Mouse (Mus musculus) forebrain, postnatal 0 days (tissue): ENCODE measurements around the gene Stk38l. TPM values are rescaled to one million over a fixed set of nuclear protein-coding genes. Genes with fewer than 3 reads are reported as not detected.

Experiments
- ATAC-seq: fragments of 200-750 bp; cut with Nextera tagmentation; 2 replicates; pipeline ENCODE4 v1.8.0; 2017; ENCODE audit warnings: mild to moderate bottlenecking, moderate library complexity
- DNase-seq: peaks from one replicate; pipeline ENCODE4 v3.0.0-alpha.2; 2015
- H3K27ac ChIP-seq: fragments of 300-500 bp; sonication (generic); 2 replicates; pipeline ENCODE4 v1.5.1; 2014; ENCODE audit warnings: low read depth, mild to moderate bottlenecking, antibody characterized with exemption, low read length, moderate library complexity, mixed read lengths
- H3K27me3 ChIP-seq: fragments of 300-500 bp; sonication (generic); 2 replicates; pipeline ENCODE4 v1.6.1; 2014; ENCODE audit warnings: mild to moderate bottlenecking, low read length, mixed read lengths; ENCODE audit not compliant: insufficient read depth
- H3K36me3 ChIP-seq: fragments of 300-500 bp; sonication (generic); 2 replicates; pipeline ENCODE4 v1.6.1; 2014; ENCODE audit warnings: mild to moderate bottlenecking, moderate library complexity; ENCODE audit not compliant: insufficient read depth
- H3K4me1 ChIP-seq: fragments of 300-500 bp; sonication (generic); 2 replicates; pipeline ENCODE4 v1.6.1; 2014; ENCODE audit warnings: antibody characterized with exemption; ENCODE audit not compliant: insufficient read depth
- H3K4me2 ChIP-seq: fragments of 300-500 bp; sonication (generic); 2 replicates; pipeline ENCODE4 v1.6.1; 2014; ENCODE audit warnings: low read depth, mild to moderate bottlenecking, moderate library complexity
- H3K4me3 ChIP-seq: fragments of 300-500 bp; sonication (generic); 2 replicates; pipeline ENCODE4 v1.5.1; 2014; ENCODE audit warnings: low read depth, low read length, mixed read lengths
- H3K9ac ChIP-seq: fragments of 300-500 bp; sonication (generic); 2 replicates; pipeline ENCODE4 v1.6.1; 2014; ENCODE audit warnings: mild to moderate bottlenecking
- H3K9me3 ChIP-seq: fragments of 300-500 bp; sonication (generic); 2 replicates; pipeline ENCODE4 v1.6.1; 2016; ENCODE audit warnings: low read length
- CTCF ChIP-seq: sonication (generic); IDR thresholded peaks from 2 replicates; pipeline ENCODE4 v1.5.1; 2016; ENCODE audit warnings: antibody characterized with exemption, control low read depth, low read depth
- WGBS: fragments of 180-500 bp; shearing (Covaris S2); extraction: QIAGEN DNeasy Blood & Tissue Kit; methylation state at CpG from one replicate; pipeline ENCODE4 v1.1.7; 2014; 5-methylcytosine and 5-hydroxymethylcytosine counted together
- polyA plus RNA-seq: library from polyadenylated mRNA; unstranded; fragments of >200 nt; fragmentation: Nextera tagmentation; extraction: Ambion mirVana; gene quantifications from 2 replicates; pipeline ENCODE4 v1.2.1, GENCODE M21; 2015
- total RNA-seq: library from RNA; depleted of rRNA; stranded (reverse); fragments of >200 nt; gene quantifications from 2 replicates; pipeline ENCODE4 v1.2.3, GENCODE M21; 2014

The Stk38l gene
- total and polyA plus RNA-seq, 2 experiments from 2014 or later, result 7.6 to 11.0 TPM

DNA sequence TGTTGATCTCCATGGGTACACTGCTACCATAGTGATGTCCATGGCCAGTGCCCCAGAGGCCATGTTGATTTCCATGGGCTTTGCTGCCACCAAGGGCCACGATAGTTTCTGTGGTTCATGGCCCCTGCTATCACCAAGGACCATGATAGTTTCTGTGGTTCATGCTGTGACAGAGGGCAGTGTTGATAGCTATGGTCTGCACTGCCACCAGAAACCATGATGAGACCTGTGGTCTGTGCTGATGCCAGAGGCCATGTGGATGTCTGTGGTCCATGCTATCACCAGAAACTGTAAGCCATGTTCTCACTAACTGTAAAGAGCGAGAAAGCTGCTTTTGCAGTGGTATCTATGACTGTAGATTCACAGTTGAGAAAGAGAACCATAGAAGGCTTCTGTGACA is 30.3 kb downstream of the Stk38l start:
- H3K9ac ChIP-seq, result no peak overlapping the region
- DNase-seq, result no peak
- H3K4me3 ChIP-seq, result no peak overlapping the region
- 0 out of 2 replicates have a peak, but pooled peaks cover 3% of the 10 kb centered on the region for H3K4me1 ChIP-seq
- no peaks in the 10 kb centered on the region for H3K36me3 ChIP-seq
- no peaks in the 10 kb centered on the region for H3K27me3 ChIP-seq
- TF ChIP-seq CTCF, result no peak
- H3K9me3 ChIP-seq, result no peaks in the 10 kb centered on the region
- no peak overlapping the region for H3K27ac ChIP-seq
- 93% methylated on average over 2 of the region's 2 CpGs for WGBS
- no peak for ATAC-seq
- H3K4me2 ChIP-seq, result no peak overlapping the region

DNA sequence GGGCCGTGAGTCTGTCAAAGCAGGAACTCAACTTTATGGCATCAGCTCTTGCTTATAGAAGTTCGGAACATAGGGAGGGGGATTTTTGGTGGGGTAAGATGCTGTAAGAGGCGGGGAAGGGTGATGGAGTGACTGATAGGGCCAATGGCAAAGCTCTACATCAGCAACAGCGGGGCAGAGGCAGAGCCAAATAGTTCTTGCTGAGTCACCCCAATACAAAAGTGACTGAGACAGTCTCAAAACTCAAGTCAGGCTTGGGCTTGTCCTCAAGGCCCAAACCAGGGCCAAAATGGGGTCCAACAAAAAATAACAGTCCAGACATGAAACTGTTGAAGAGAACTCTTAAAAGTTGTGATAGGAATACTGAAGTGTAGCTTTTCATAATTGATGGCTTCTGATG is 30.9 kb downstream of the Stk38l start:
- DNase-seq, result no peak
- H3K36me3 ChIP-seq, result no peaks in the 10 kb centered on the region
- 95% methylated on average over 4 of the region's 4 CpGs for WGBS
- 0 out of 2 replicates have a peak, but pooled peaks cover 3% of the 10 kb centered on the region for H3K4me1 ChIP-seq
- no peak for ATAC-seq
- no peak overlapping the region for H3K4me3 ChIP-seq
- no peak overlapping the region for H3K27ac ChIP-seq
- TF ChIP-seq CTCF, result no peak
- no peak overlapping the region for H3K9ac ChIP-seq
- H3K27me3 ChIP-seq, result no peaks in the 10 kb centered on the region
- H3K4me2 ChIP-seq, result no peak overlapping the region
- H3K9me3 ChIP-seq, result no peaks in the 10 kb centered on the region

DNA sequence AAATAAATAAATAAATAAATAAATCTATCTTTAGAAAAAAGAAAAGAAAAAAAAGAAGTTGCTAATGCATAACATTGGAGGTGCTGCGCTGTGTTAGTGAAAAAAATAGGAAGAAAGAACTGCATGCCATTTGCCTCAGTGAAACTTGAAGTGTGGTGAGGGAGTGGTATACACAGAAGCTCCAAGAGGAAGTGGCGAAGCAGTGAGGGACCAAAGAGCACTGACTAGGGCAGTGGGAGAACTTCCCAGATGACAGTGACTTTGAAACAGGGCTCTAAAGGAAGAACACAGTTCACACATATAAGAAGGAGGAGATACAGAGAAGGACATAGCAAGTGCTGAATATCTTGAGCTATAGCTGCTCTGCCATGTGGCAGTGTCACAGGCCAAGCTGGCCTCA is 34.2 kb downstream of the Stk38l start:
- WGBS, result 97% methylated on average over 2 of the region's 2 CpGs

DNA sequence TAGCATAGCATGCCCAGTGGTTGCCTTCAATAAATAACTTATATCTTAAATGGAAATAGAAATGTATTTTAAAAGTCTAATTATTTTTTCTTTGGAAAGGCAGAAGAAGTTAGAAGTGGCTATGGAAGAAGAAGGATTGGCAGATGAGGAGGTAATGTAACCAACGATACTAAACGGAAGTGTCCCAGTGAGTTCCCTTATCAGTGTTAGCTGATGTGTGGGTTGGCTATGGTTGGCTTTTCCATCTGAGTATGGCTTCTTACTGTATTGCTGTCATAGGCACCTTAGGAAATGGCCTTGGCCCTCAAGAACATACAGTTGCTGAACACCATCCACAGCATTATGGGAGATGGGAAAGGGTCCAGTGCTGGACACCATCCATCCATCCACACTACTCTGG is 35.2 kb downstream of the Stk38l start:
- no peak overlapping the region for H3K4me3 ChIP-seq
- ATAC-seq (no peak), DNase-seq (no peak)
- no peaks in the 10 kb centered on the region for H3K36me3 ChIP-seq
- no peaks in the 10 kb centered on the region for H3K27me3 ChIP-seq
- WGBS, result 96% methylated on average over 2 of the region's 2 CpGs
- H3K4me2 ChIP-seq, result no peak overlapping the region
- no peak for TF ChIP-seq CTCF
- H3K4me1 ChIP-seq, result no peaks in the 10 kb centered on the region
- H3K9ac ChIP-seq, result no peak overlapping the region
- H3K27ac ChIP-seq, result no peak overlapping the region
- no peaks in the 10 kb centered on the region for H3K9me3 ChIP-seq

More for the DNA sequence above, 34.2 kb downstream of the Stk38l start:
- H3K27ac ChIP-seq, result no peak overlapping the region
- no peaks in the 10 kb centered on the region for H3K27me3 ChIP-seq
- H3K9ac ChIP-seq, result no peak overlapping the region
- TF ChIP-seq CTCF, result no peak
- DNase-seq (no peak), ATAC-seq (no peak)
- no peaks in the 10 kb centered on the region for H3K4me1 ChIP-seq
- no peak overlapping the region for H3K4me3 ChIP-seq
- no peaks in the 10 kb centered on the region for H3K9me3 ChIP-seq
- H3K4me2 ChIP-seq, result no peak overlapping the region
- H3K36me3 ChIP-seq, result no peaks in the 10 kb centered on the region

DNA sequence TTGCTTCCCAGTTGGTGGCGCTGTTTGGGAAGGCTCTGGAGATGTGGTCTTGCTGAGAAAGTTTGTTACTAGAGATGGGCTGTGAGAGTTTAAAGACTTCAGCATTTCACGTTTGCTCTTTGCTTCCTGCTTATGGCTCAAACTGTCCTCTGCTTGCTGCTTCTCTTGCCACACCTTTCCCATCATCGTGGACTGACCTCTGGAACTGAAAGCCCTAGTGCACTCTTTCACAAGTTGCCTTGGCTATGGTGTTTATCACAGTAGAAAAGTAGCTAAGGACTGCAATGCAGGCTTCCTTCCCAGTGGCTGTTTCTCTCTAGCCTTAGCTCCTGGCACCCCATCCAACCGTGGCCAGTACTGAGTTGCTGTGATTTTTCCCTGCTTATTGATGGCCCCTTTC is 35.9 kb downstream of the Stk38l start:
- no peak overlapping the region for H3K27ac ChIP-seq
- H3K9ac ChIP-seq, result no peak overlapping the region
- no peaks in the 10 kb centered on the region for H3K27me3 ChIP-seq
- H3K36me3 ChIP-seq, result no peaks in the 10 kb centered on the region
- H3K4me1 ChIP-seq, result no peaks in the 10 kb centered on the region
- no peaks in the 10 kb centered on the region for H3K9me3 ChIP-seq
- H3K4me3 ChIP-seq, result no peak overlapping the region
- H3K4me2 ChIP-seq, result no peak overlapping the region
- ATAC-seq (no peak), DNase-seq (no peak)
- 77% methylated on average over 4 of the region's 4 CpGs for WGBS
- TF ChIP-seq CTCF, result 0 out of 2 replicates have a peak, but pooled peaks have one; percentile 10

DNA sequence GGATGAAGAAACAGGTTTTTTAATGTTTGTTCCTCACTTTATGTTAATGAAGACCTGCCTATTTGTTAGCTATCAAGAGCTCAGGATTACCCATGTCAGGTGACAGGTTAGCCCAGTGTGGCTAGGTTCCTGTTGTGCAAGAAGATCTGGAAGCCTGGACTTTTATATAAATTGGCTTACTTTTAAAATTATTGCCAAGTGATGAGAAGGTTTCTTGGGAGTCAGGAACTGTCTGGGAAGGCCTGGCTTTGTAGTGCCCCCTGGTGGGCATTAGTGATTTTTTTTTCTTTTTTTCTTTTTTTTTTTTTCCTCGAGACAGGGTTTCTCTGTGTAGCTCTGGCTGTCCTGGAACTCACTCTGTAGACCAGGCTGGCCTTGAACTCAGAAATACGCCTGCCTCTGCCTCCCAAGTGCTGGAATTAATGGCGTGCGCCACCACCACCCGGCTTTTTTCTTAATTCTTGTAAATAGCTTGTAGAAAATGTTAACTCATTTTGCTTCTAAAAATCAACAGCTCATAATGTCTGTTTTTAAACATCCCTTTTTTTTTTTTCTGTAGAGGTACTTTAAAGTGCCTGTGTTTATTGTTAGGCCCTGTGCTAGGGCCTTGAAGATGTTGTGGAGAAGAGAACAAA is 37.6 kb downstream of the Stk38l start:
- ATAC-seq (no peak), DNase-seq (peak; percentile 39)
- Histone ChIP-seq H3K4me3 (no peak overlapping the region), H3K4me1 (no peaks in the 10 kb centered on the region), H3K9me3 (no peaks in the 10 kb centered on the region), H3K27me3 (no peaks in the 10 kb centered on the region), H3K9ac (no peak overlapping the region), H3K4me2 (no peak overlapping the region), H3K36me3 (no peaks in the 10 kb centered on the region; the same call in 1 of the 2 replicates), H3K27ac (no peak overlapping the region)
- 67% methylated on average over 5 of the region's 5 CpGs for WGBS
- peak; percentile 60 for TF ChIP-seq CTCF

DNA sequence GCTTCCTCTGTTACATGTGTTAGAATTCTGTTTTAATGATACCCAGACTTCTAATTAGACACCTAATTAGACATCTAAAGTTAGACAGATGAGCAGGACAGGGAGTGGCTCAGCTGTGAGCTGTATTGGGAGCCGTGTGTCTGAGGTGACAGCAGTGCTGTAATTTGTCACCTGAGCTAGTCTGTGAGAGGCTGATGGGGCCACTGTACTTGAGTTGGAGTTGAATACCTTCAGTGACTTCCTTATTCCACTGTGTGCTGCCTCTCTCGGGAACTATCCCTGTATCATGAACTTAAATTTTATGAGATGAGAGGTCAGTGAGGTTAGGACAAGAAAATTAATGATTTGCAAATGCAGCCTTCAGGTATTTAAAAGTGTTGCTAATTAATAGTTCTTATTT is 39.8 kb downstream of the Stk38l start:
- H3K27ac ChIP-seq, result no peak overlapping the region
- H3K4me1 ChIP-seq, result no peaks in the 10 kb centered on the region
- ATAC-seq (no peak), DNase-seq (no peak)
- H3K4me2 ChIP-seq, result no peak overlapping the region
- no peaks in the 10 kb centered on the region for H3K9me3 ChIP-seq
- no peak overlapping the region for H3K4me3 ChIP-seq
- no peak overlapping the region for H3K9ac ChIP-seq
- peaks cover 12% of the 10 kb centered on the region for H3K36me3 ChIP-seq
- no peak for TF ChIP-seq CTCF
- H3K27me3 ChIP-seq, result no peaks in the 10 kb centered on the region
- WGBS, result 46% methylated on average over 2 of the region's 2 CpGs
